Mouse (Mus musculus) MEL (cell line): ENCODE data around the gene Abcg1. TPM values are rescaled to one million over a fixed set of nuclear protein-coding genes. Genes with fewer than 3 reads are reported as not detected.

ENCODE experiments used
- DNase-seq: peaks from one replicate; pipeline ENCODE4 v3.0.0; 2011; ENCODE audit warnings: low read depth, low spot score
- H3K27ac ChIP-seq: 2 replicates; pipeline ENCODE4 v1.5.1; 2012; ENCODE audit warnings: low read depth, mild to moderate bottlenecking, control low read depth, low read length, moderate library complexity; ENCODE audit not compliant: control insufficient read depth
- H3K27me3 ChIP-seq, 2 experiments: fragments of 150-350 bp in 1 of 2; sonication (generic) in 1 of 2; 2 replicates each; pipeline ENCODE4 v1.6.1; 2012; ENCODE audit warnings: low read length in 2 of 2, mild to moderate bottlenecking in 2 of 2, improper control_type of control experiment in 1 of 2, moderate library complexity in 1 of 2; ENCODE audit not compliant: insufficient read depth in 2 of 2, control insufficient read depth in 1 of 2
- H3K36me3 ChIP-seq, 2 experiments: 2 replicates each; pipeline ENCODE4 v1.6.1; 2012 to 2014; ENCODE audit warnings: low read length in 2 of 2, improper control_type of control experiment in 1 of 2, inconsistent platforms in 1 of 2, mild to moderate bottlenecking in 1 of 2; ENCODE audit not compliant: insufficient read depth in 2 of 2, control insufficient read depth in 1 of 2
- H3K4me1 ChIP-seq, 2 experiments: fragments of 150-350 bp in 1 of 2; sonication (generic) in 1 of 2; 2 replicates each; pipeline ENCODE4 v1.6.1; 2012; ENCODE audit warnings: low read length in 2 of 2, improper control_type of control experiment in 1 of 2, mild to moderate bottlenecking in 1 of 2; ENCODE audit not compliant: insufficient read depth in 2 of 2, control insufficient read depth in 1 of 2
- H3K4me3 ChIP-seq, 2 experiments: fragments of 150-350 bp in 1 of 2; sonication (generic) in 1 of 2; 2 replicates each; pipeline ENCODE4 v1.5.1; 2012; ENCODE audit warnings: low read depth in 2 of 2, low read length in 2 of 2, mild to moderate bottlenecking in 2 of 2, moderate library complexity in 2 of 2, control low read depth in 1 of 2, improper control_type of control experiment in 1 of 2; ENCODE audit not compliant: control insufficient read depth in 1 of 2, insufficient read depth in 1 of 2
- H3K79me2 ChIP-seq: 2 replicates; pipeline ENCODE4 v1.6.1; 2012; ENCODE audit warnings: mild to moderate bottlenecking, low read length, moderate library complexity; ENCODE audit not compliant: control insufficient read depth, poor library complexity, insufficient read depth
- H3K9ac ChIP-seq: 2 replicates; pipeline ENCODE4 v1.6.1; 2012; ENCODE audit warnings: low read depth, mild to moderate bottlenecking, control low read depth, low read length, moderate library complexity; ENCODE audit not compliant: control insufficient read depth, poor library complexity, severe bottlenecking
- H3K9me3 ChIP-seq: fragments of 150-350 bp; sonication (generic); replicated peaks from 2 replicates; pipeline ENCODE4 v1.6.1; 2012; ENCODE audit warnings: mild to moderate bottlenecking, low read length, improper control_type of control experiment, moderate library complexity; ENCODE audit not compliant: insufficient read depth
- CHD1 ChIP-seq: IDR thresholded peaks from 2 replicates; pipeline ENCODE4 v1.6.1; 2012; ENCODE audit warnings: low read depth, mild to moderate bottlenecking, inconsistent platforms, low read length, improper control_type of control experiment
- CHD2 ChIP-seq: IDR thresholded peaks from 2 replicates; pipeline ENCODE4 v1.6.1; 2011; ENCODE audit warnings: low read length, improper control_type of control experiment
- CTCF ChIP-seq, 3 experiments: IDR thresholded peaks in 2 of 3; conservative IDR thresholded peaks in 1 of 3; 2 replicates each; pipeline ENCODE4 v1.5.1; 2011 to 2012; ENCODE audit warnings: low read length in 3 of 3, low read depth in 2 of 3, mild to moderate bottlenecking in 2 of 3, improper control_type of control experiment in 1 of 3, inconsistent platforms in 1 of 3, mixed read lengths in 1 of 3, moderate library complexity in 1 of 3; ENCODE audit not compliant: control insufficient read depth in 1 of 3, insufficient read depth in 1 of 3, poor library complexity in 1 of 3, severe bottlenecking in 1 of 3
- E2F4 ChIP-seq: IDR thresholded peaks from 2 replicates; pipeline ENCODE4 v1.6.1; 2011; ENCODE audit warnings: low read depth, low read length, improper control_type of control experiment, borderline replicate concordance
- ELF1 ChIP-seq: IDR thresholded peaks from 2 replicates; pipeline ENCODE4 v1.6.1; 2014; ENCODE audit warnings: low read depth, mild to moderate bottlenecking, inconsistent platforms, low read length, improper control_type of control experiment, moderate library complexity
- EP300 ChIP-seq, 2 experiments: IDR thresholded peaks; 2 replicates each; pipeline ENCODE4 v1.6.1; 2011; ENCODE audit warnings: improper control_type of control experiment in 2 of 2, low read length in 2 of 2, low read depth in 1 of 2, mild to moderate bottlenecking in 1 of 2
- ETS1 ChIP-seq: IDR thresholded peaks from 2 replicates; pipeline ENCODE4 v1.6.1; 2012; ENCODE audit warnings: low read depth, mild to moderate bottlenecking, inconsistent platforms, low read length, improper control_type of control experiment, moderate library complexity
- GABPA ChIP-seq: IDR thresholded peaks from 2 replicates; pipeline ENCODE4 v1.6.1; 2012; ENCODE audit warnings: low read depth, mild to moderate bottlenecking, inconsistent platforms, low read length, improper control_type of control experiment, moderate library complexity
- GATA1 ChIP-seq: IDR thresholded peaks from 2 replicates; pipeline ENCODE4 v1.6.1; 2011; ENCODE audit warnings: low read depth, low read length, improper control_type of control experiment
- HCFC1 ChIP-seq: IDR thresholded peaks from 2 replicates; pipeline ENCODE4 v1.6.1; 2012; ENCODE audit warnings: low read depth, mild to moderate bottlenecking, inconsistent platforms, low read length, improper control_type of control experiment, moderate library complexity
- JUND ChIP-seq: IDR thresholded peaks from 2 replicates; pipeline ENCODE4 v1.6.1; 2011; ENCODE audit warnings: low read depth, mild to moderate bottlenecking, improper control_type of control experiment, low read length
- KAT2A ChIP-seq: conservative IDR thresholded peaks from 2 replicates; pipeline ENCODE4 v1.6.1; 2012; ENCODE audit warnings: low read depth, low read length, improper control_type of control experiment, inconsistent platforms
- MAFK ChIP-seq: IDR thresholded peaks from 2 replicates; pipeline ENCODE4 v1.6.1; 2011; ENCODE audit warnings: low read depth, mild to moderate bottlenecking, low read length, improper control_type of control experiment, borderline replicate concordance
- MAX ChIP-seq: IDR thresholded peaks from 2 replicates; pipeline ENCODE4 v1.6.1; 2011; ENCODE audit warnings: low read length, improper control_type of control experiment
- MXI1 ChIP-seq: IDR thresholded peaks from 2 replicates; pipeline ENCODE4 v1.6.1; 2011; ENCODE audit warnings: mild to moderate bottlenecking, low read depth, low read length, improper control_type of control experiment
- MYB ChIP-seq: IDR thresholded peaks from 2 replicates; pipeline ENCODE4 v1.6.1; 2011; ENCODE audit warnings: mild to moderate bottlenecking, low read depth, low read length, improper control_type of control experiment
- MYC ChIP-seq: IDR thresholded peaks from 2 replicates; pipeline ENCODE4 v1.6.1; 2011; ENCODE audit warnings: low read depth, mild to moderate bottlenecking, low read length, improper control_type of control experiment, moderate library complexity
- NELFE ChIP-seq: IDR thresholded peaks from 2 replicates; pipeline ENCODE4 v1.6.1; 2011; ENCODE audit warnings: low read depth, low read length, improper control_type of control experiment
- NRF1 ChIP-seq: IDR thresholded peaks from 2 replicates; pipeline ENCODE4 v1.6.1; 2014; ENCODE audit warnings: low read depth, mild to moderate bottlenecking, inconsistent platforms, low read length, improper control_type of control experiment, moderate library complexity; ENCODE audit not compliant: poor library complexity, insufficient read depth, severe bottlenecking
- POLR2A ChIP-seq, 2 experiments: IDR thresholded peaks; 2 replicates each; pipeline ENCODE4 v1.6.1; 2011 to 2012; ENCODE audit warnings: low read length in 2 of 2, mild to moderate bottlenecking in 2 of 2, control low read depth in 1 of 2, improper control_type of control experiment in 1 of 2, low read depth in 1 of 2, moderate library complexity in 1 of 2; ENCODE audit not compliant: control insufficient read depth in 1 of 2, insufficient read depth in 1 of 2, poor library complexity in 1 of 2
- POLR2AphosphoS2 ChIP-seq: IDR thresholded peaks from 2 replicates; pipeline ENCODE4 v1.6.1; 2011; ENCODE audit warnings: low read length, improper control_type of control experiment
- POLR2AphosphoS5 ChIP-seq: IDR thresholded peaks from 2 replicates; pipeline ENCODE4 v1.6.1; 2012; ENCODE audit warnings: low read depth, borderline replicate concordance, mild to moderate bottlenecking, inconsistent platforms, low read length, moderate library complexity, mixed read lengths
- RAD21 ChIP-seq: IDR thresholded peaks from 2 replicates; pipeline ENCODE4 v1.6.1; 2011; ENCODE audit warnings: mild to moderate bottlenecking, low read depth, low read length, improper control_type of control experiment
- RCOR1 ChIP-seq: IDR thresholded peaks from 2 replicates; pipeline ENCODE4 v1.6.1; 2012; ENCODE audit warnings: low read depth, mild to moderate bottlenecking, inconsistent platforms, low read length, improper control_type of control experiment
- SMC3 ChIP-seq: IDR thresholded peaks from 2 replicates; pipeline ENCODE4 v1.6.1; 2011; ENCODE audit warnings: low read depth, low read length, improper control_type of control experiment
- TCF12 ChIP-seq: IDR thresholded peaks from 2 replicates; pipeline ENCODE4 v1.6.1; 2014; ENCODE audit warnings: low read depth, mild to moderate bottlenecking, inconsistent platforms, low read length, improper control_type of control experiment, moderate library complexity
- USF1 ChIP-seq: IDR thresholded peaks from 2 replicates; pipeline ENCODE4 v1.6.1; 2014; ENCODE audit warnings: low read depth, mild to moderate bottlenecking, inconsistent platforms, low read length, improper control_type of control experiment, moderate library complexity
- USF2 ChIP-seq, 2 experiments: IDR thresholded peaks; 2 replicates each; pipeline ENCODE4 v1.6.1; 2011 to 2012; ENCODE audit warnings: improper control_type of control experiment in 2 of 2, low read length in 2 of 2, borderline replicate concordance in 1 of 2, inconsistent platforms in 1 of 2, low read depth in 1 of 2, mild to moderate bottlenecking in 1 of 2; ENCODE audit not compliant: insufficient read depth in 1 of 2
- ZC3H11A ChIP-seq: IDR thresholded peaks from 2 replicates; pipeline ENCODE4 v1.6.1; 2012; ENCODE audit warnings: low read depth, mild to moderate bottlenecking, inconsistent platforms, low read length, improper control_type of control experiment
- ZNF384 ChIP-seq: IDR thresholded peaks from 2 replicates; pipeline ENCODE4 v1.6.1; 2012; ENCODE audit warnings: low read depth, mild to moderate bottlenecking, inconsistent platforms, low read length, improper control_type of control experiment
- polyA plus RNA-seq, 2 experiments: library from polyadenylated mRNA; stranded (reverse) in 1 of 2; unstranded in 1 of 2; fragments of >175 nt in 1 of 2; fragments of >200 nt in 1 of 2; gene quantifications; 2 replicates each; pipeline versions ENCODE4 v1.2.1 to v1.2.4; 2012; ENCODE audit warnings: low replicate concordance in 2 of 2, low read depth in 1 of 2; ENCODE audit not compliant: insufficient read length in 2 of 2, insufficient read depth in 1 of 2, missing spikeins in 1 of 2
- total RNA-seq: library from RNA; depleted of rRNA; stranded (reverse); fragments of 300-350 nt; gene quantifications from 2 replicates; pipeline ENCODE4 v1.2.3, GENCODE M21; 2012

Gene Abcg1
- total and polyA plus RNA-seq, 3 experiments: 11.6 to 18.0 TPM; not detected in 1

GRCm38 (mm10) chr17:31011551-31012394 is 45.7 kb upstream of the Abcg1 start (continued):
- TF ChIP-seq EP300 (IDR thresholded peaks at IDR 0.05; ENCODE audit: low read depth in 1 of 2, low read length in 2 of 2): no peak
- TF ChIP-seq ZNF384: peak; percentile 54; the same call in 1 of the 2 replicates
- no peak for TF ChIP-seq GABPA

GRCm38 (mm10) chr17:31018267-31018666 is 39.2 kb upstream of the Abcg1 start:
- peak overlapping the region in 1 of 2 experiments; percentile 34; a peak in 1 of 4 replicates for H3K4me3 ChIP-seq
- H3K36me3 ChIP-seq: no peaks in the 10 kb centered on the region
- H3K27me3 ChIP-seq: no peaks in the 10 kb centered on the region
- no peak for TF ChIP-seq USF1
- TF ChIP-seq POLR2AphosphoS5: no peak
- no peak for TF ChIP-seq RCOR1
- peak; percentile 61 for TF ChIP-seq RAD21
- no peak for TF ChIP-seq EP300 (IDR thresholded peaks at IDR 0.05; ENCODE audit: low read depth in 1 of 2, low read length in 2 of 2)
- no peak for TF ChIP-seq GATA1
- no peak for TF ChIP-seq CHD2
- no peak for TF ChIP-seq POLR2A (IDR thresholded peaks at IDR 0.05; ENCODE audit: control insufficient read depth in 1 of 2, insufficient read depth in 1 of 2, low read depth in 1 of 2, low read length in 2 of 2, poor library complexity in 1 of 2)
- TF ChIP-seq KAT2A: no peak
- TF ChIP-seq POLR2AphosphoS2: no peak
- TF ChIP-seq MXI1: no peak
- TF ChIP-seq MAX: no peak
- TF ChIP-seq NRF1: no peak
- TF ChIP-seq USF2 (IDR thresholded peaks at IDR 0.05; ENCODE audit: borderline replicate concordance in 1 of 2, insufficient read depth in 1 of 2, low read depth in 1 of 2, low read length in 2 of 2): no peak
- no peak for TF ChIP-seq MYB
- no peak for TF ChIP-seq ELF1
- TF ChIP-seq CHD1: no peak
- TF ChIP-seq ETS1: no peak
- TF ChIP-seq HCFC1: no peak
- TF ChIP-seq CTCF (IDR thresholded peaks at IDR 0.05 in 2 of 3, conservative IDR thresholded peaks at IDR 0.05 in 1 of 3; ENCODE audit: control insufficient read depth in 1 of 3, insufficient read depth in 1 of 3, low read depth in 2 of 3, low read length in 3 of 3, poor library complexity in 1 of 3, severe bottlenecking in 1 of 3): peak; percentile 49 to 81 (median 78)
- peak; percentile 61 for TF ChIP-seq ZC3H11A
- no peak for TF ChIP-seq TCF12
- no peak for TF ChIP-seq GABPA
- TF ChIP-seq MYC: no peak
- no peak for TF ChIP-seq MAFK
- peak; percentile 86 for TF ChIP-seq SMC3
- TF ChIP-seq E2F4: no peak
- TF ChIP-seq JUND: no peak
- TF ChIP-seq NELFE: no peak
- TF ChIP-seq, all 39 proteins: peak for 4
- H3K9me3 ChIP-seq: no peaks in the 10 kb centered on the region
- no peaks in the 10 kb centered on the region for H3K79me2 ChIP-seq
- peak; percentile 84 for DNase-seq
- H3K4me1 ChIP-seq: peaks cover 0 to 3% of the 10 kb centered on the region in 2 experiments; a peak in 1 of 4 replicates
- H3K27ac ChIP-seq: no peak overlapping the region
- no peak overlapping the region for H3K9ac ChIP-seq
